Mouse (Mus musculus) hematopoietic stem cell, adult 5-6 weeks (primary cell): ENCODE measurements around the gene Arhgap44. TPM values are rescaled to one million over a fixed set of nuclear protein-coding genes. Genes with fewer than 3 reads are reported as not detected.

Experiments used
- ATAC-seq, 2 experiments: fragments of 125-278 bp in 1 of 2; replicated peaks in 1 of 2; 2 replicates each; pipeline ENCODE4 v1.8.0; 2016 to 2017; ENCODE audit warnings: inconsistent platforms in 2 of 2, mild to moderate bottlenecking in 2 of 2, moderate number of reproducible peaks in 2 of 2, low read depth in 1 of 2, moderate TSS enrichment in 1 of 2; ENCODE audit not compliant: low FRiP score in 2 of 2, poor library complexity in 2 of 2, severe bottlenecking in 2 of 2, insufficient read depth in 1 of 2, low TSS enrichment in 1 of 2
- total RNA-seq: library from RNA; stranded (forward); fragments of 172-1452, 232-1000 nt; gene quantifications from 2 replicates; pipeline ENCODE4 v1.2.3, GENCODE M21; 2017

The Arhgap44 gene
- total RNA-seq, 1 experiment from 2014 or later, result not detected

- ATAC-seq, result no peak
These were observed 111.9 kb downstream of the Arhgap44 start for GRCm38 (mm10) chr11:65050819-65051218.

GRCm38 (mm10) chr11:65049090-65049489 is 113.7 kb downstream of the Arhgap44 start:
- no peak for ATAC-seq

- ATAC-seq, result no peak
These were observed 122.2 kb downstream of the Arhgap44 start for GRCm38 (mm10) chr11:65040556-65040955.

GRCm38 (mm10) chr11:65039517-65040095 is 123.2 kb downstream of the Arhgap44 start:
- no peak for ATAC-seq

- no peak for ATAC-seq
These were observed 123.8 kb downstream of the Arhgap44 start for GRCm38 (mm10) chr11:65038996-65039395.

- no peak for ATAC-seq
These were observed 130.5 kb downstream of the Arhgap44 start for GRCm38 (mm10) chr11:65032221-65032620.

- no peak for ATAC-seq
These were observed 132.6 kb downstream of the Arhgap44 start for GRCm38 (mm10) chr11:65030201-65030600.

- no peak for ATAC-seq
These were observed 134.7 kb downstream of the Arhgap44 start for GRCm38 (mm10) chr11:65028049-65028448.

- ATAC-seq, result no peak
These were observed 140.0 kb downstream of the Arhgap44 start for GRCm38 (mm10) chr11:65022771-65023170.

- no peak for ATAC-seq
These were observed 142.0 kb downstream of the Arhgap44 start for GRCm38 (mm10) chr11:65020744-65021143.

GRCm38 (mm10) chr11:65016754-65017153 is 146.0 kb downstream of the Arhgap44 start:
- no peak for ATAC-seq

- no peak for ATAC-seq
These were observed 148.9 kb downstream of the Arhgap44 start for GRCm38 (mm10) chr11:65013906-65014305.

GRCm38 (mm10) chr11:65006047-65006446 is 156.7 kb downstream of the Arhgap44 start:
- ATAC-seq, result no peak

GRCm38 (mm10) chr11:65004836-65005235 is 157.9 kb downstream of the Arhgap44 start:
- ATAC-seq, result no peak

GRCm38 (mm10) chr11:65003611-65004010 is 159.2 kb downstream of the Arhgap44 start:
- no peak for ATAC-seq

GRCm38 (mm10) chr11:65001729-65002128 is 161.0 kb downstream of the Arhgap44 start:
- ATAC-seq, result no peak

GRCm38 (mm10) chr11:64999685-65000084 is 163.1 kb downstream of the Arhgap44 start:
- no peak for ATAC-seq

- no peak for ATAC-seq
These were observed 164.3 kb downstream of the Arhgap44 start for GRCm38 (mm10) chr11:64998439-64998838.

GRCm38 (mm10) chr11:64988556-64988955 is 174.2 kb downstream of the Arhgap44 start:
- ATAC-seq, result no peak
